Mouse (Mus musculus): ENCODE data around the gene Cd302. TPM values are rescaled to one million over a fixed set of nuclear protein-coding genes. Genes with fewer than 3 reads are reported as not detected.
A peak's percentile ranks its signal among the peaks of the same experiment; 100 is the strongest.

Gene Cd302
- polyA plus RNA-seq, 1 experiment from 2014 or later, result 38.1 TPM

DNA sequence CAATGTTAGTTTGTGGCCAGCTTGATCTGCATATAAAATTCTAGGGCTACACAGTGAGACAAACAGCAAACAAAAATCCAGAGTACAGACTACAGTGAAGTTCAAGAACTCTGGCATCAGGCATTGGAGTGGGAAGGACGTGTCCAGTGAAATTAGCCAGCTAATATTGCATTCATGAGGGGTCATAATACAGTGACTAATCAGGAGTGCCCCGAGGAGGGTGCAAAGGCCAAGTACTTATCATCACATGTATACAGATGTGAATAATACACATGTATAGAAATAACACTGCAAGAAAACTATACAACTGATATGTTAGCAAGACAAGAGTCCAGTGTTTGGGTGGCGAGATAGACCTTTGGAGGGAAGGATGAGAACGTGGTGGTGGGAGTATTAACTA, 31.5 kb downstream of the Cd302 start:
- WGBS, result 90% methylated on average over 4 of the region's 4 CpGs

GRCm38 (mm10) chr2:60234506-60234905, 49.8 kb downstream of the Cd302 start:
- no peaks in the 10 kb centered on the region for H3K27me3 ChIP-seq
- H3K27ac ChIP-seq, result no peak overlapping the region
- 72% methylated on average over 7 of the region's 7 CpGs for WGBS
- no peak overlapping the region for H3K9ac ChIP-seq
- no peak for ATAC-seq (ENCODE audit: insufficient number of reproducible peaks, low FRiP score, low TSS enrichment, low read depth)
- H3K4me3 ChIP-seq, result no peak overlapping the region
- no peak overlapping the region for H3K4me2 ChIP-seq
- no peaks in the 10 kb centered on the region for H3K4me1 ChIP-seq
- H3K36me3 ChIP-seq, result peaks cover 52% of the 10 kb centered on the region
- no peaks in the 10 kb centered on the region for H3K9me3 ChIP-seq

More for the DNA sequence above, 31.5 kb downstream of the Cd302 start:
- Histone ChIP-seq H3K4me1 (no peaks in the 10 kb centered on the region), H3K27ac (no peak overlapping the region), H3K4me2 (no peak overlapping the region), H3K9me3 (no peaks in the 10 kb centered on the region), H3K4me3 (no peak overlapping the region), H3K27me3 (no peaks in the 10 kb centered on the region), H3K9ac (no peak overlapping the region), H3K36me3 (peaks cover 28% of the 10 kb centered on the region)
- no peak for ATAC-seq (ENCODE audit: insufficient number of reproducible peaks, low FRiP score, low TSS enrichment, low read depth)

DNA sequence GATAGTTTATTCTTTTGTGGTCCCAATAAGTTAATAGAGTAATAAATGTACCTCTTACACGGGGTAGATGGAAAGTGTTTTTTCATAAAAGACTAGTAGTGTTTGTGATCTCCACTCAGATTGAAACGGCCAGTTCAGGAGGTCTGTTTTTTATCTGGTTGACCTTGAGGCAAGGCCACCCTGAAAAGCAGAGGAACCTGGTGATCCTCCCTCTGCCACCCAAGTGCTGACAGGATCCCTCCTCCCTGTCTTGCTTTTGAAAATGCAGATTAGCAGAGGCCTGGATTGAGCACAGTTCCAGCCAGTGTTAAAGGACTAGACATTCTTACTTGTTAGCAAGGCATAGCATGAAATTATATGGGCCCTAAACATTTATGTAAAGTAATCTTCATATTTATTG, 51.1 kb downstream of the Cd302 start:
- Histone ChIP-seq H3K36me3 (peaks cover 47% of the 10 kb centered on the region), H3K4me1 (no peaks in the 10 kb centered on the region), H3K4me2 (no peak overlapping the region), H3K9ac (no peak overlapping the region), H3K27me3 (no peaks in the 10 kb centered on the region), H3K27ac (no peak overlapping the region), H3K9me3 (no peaks in the 10 kb centered on the region), H3K4me3 (no peak overlapping the region)
- 52% methylated on average over 2 of the region's 2 CpGs for WGBS
- ATAC-seq (ENCODE audit: insufficient number of reproducible peaks, low FRiP score, low TSS enrichment, low read depth), result no peak

DNA sequence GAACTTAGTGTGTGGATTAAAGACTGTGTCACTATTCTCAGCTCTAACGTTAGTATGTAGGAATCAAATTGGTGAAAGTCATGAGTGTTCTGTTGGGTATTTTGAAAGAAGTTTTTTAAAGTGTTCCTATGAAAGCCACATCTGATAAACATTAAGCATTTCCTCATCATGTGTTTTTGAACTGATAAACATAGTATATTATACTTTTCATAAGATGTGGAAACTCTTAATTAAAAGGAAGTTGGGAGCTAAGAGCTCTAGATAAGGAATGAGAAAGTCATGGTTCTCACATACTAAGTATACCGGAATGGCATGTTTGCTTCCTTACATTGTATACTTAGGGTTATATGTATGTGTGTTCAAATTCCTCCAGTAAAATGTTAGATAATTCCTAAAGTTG, 53.9 kb downstream of the Cd302 start:
- H3K9me3 ChIP-seq, result no peaks in the 10 kb centered on the region
- H3K4me1 ChIP-seq, result no peaks in the 10 kb centered on the region
- peaks cover 32% of the 10 kb centered on the region for H3K36me3 ChIP-seq
- H3K4me3 ChIP-seq, result no peak overlapping the region
- no peak overlapping the region for H3K4me2 ChIP-seq
- WGBS, result 85% methylated on average over 2 of the region's 2 CpGs
- H3K9ac ChIP-seq, result no peak overlapping the region
- H3K27me3 ChIP-seq, result no peaks in the 10 kb centered on the region
- no peak for ATAC-seq (ENCODE audit: insufficient number of reproducible peaks, low FRiP score, low TSS enrichment, low read depth)
- H3K27ac ChIP-seq, result no peak overlapping the region

DNA sequence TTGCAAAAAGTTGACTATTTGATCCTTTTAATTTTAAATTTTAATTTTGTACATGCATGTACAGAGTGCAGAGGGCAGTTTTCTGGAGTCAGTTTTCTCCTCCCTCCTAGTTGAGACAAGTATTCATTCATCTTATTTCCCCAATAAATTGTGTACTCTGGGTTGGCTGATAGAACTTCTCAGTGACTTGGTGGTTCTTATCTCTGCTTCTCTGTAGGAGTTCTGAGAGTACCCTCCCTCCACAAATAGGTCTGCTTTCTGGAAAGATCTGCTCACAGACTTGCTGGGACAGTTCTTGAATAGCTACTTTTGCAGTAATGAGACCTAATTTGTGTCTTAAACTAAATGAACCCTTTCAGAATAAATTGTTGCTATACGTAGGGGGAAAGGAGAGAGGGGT, 55.8 kb downstream of the Cd302 start:
- no peak overlapping the region for H3K4me2 ChIP-seq
- ATAC-seq (ENCODE audit: insufficient number of reproducible peaks, low FRiP score, low TSS enrichment, low read depth), result no peak
- peaks cover 22% of the 10 kb centered on the region for H3K36me3 ChIP-seq
- 80% methylated on average over 1 of the region's 1 CpGs for WGBS
- H3K27me3 ChIP-seq, result no peaks in the 10 kb centered on the region
- no peak overlapping the region for H3K9ac ChIP-seq
- no peak overlapping the region for H3K4me3 ChIP-seq
- no peaks in the 10 kb centered on the region for H3K4me1 ChIP-seq
- H3K9me3 ChIP-seq, result no peaks in the 10 kb centered on the region
- no peak overlapping the region for H3K27ac ChIP-seq

DNA sequence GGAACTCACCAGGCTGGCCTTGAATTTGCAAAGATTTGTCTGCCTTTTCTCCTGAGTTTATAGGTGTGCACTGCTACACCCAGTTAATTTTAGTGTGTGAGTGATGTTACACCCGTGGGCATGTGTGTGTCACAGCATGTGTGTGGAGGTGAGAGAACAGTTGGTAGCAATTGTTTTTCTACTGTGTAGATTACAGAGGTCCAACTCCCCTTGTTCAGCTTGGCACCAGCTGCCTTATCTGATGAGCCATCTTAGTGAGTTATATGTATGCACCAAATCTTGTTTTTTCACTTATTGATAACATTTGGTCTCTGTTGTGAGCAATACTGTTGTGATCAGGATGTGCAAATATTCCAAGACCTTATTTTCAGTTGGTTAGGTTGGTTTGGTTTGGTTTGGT, 60.8 kb downstream of the Cd302 start:
- Histone ChIP-seq H3K36me3 (no peaks in the 10 kb centered on the region), H3K9me3 (no peaks in the 10 kb centered on the region), H3K4me2 (no peak overlapping the region), H3K9ac (no peak overlapping the region), H3K4me1 (no peaks in the 10 kb centered on the region), H3K27me3 (no peaks in the 10 kb centered on the region), H3K4me3 (no peak overlapping the region), H3K27ac (no peak overlapping the region)
- 73% methylated on average over 1 of the region's 1 CpGs for WGBS
- no peak for ATAC-seq (ENCODE audit: insufficient number of reproducible peaks, low FRiP score, low TSS enrichment, low read depth)

DNA sequence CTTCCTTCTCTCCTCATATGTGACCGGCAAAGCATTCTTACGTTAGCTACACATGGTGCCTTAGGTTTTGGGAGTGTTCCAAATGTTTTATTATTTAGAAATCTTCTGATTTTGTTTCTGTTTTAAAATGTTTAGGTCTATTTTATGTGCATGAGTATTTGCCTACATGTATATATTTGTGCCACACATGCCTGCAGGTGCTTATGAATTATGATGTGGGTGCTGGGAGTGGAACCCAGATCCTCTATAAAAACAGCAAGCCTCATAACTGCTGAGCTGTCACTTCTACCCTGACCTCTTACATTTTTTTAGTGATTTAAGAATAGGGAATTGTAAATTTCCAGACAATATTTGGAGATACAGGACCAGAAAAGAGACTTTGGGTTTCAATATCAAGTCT, 62.3 kb downstream of the Cd302 start:
- Histone ChIP-seq H3K36me3 (no peaks in the 10 kb centered on the region), H3K9ac (no peak overlapping the region), H3K4me3 (no peak overlapping the region), H3K27me3 (no peaks in the 10 kb centered on the region), H3K4me1 (peaks cover 5% of the 10 kb centered on the region), H3K9me3 (no peaks in the 10 kb centered on the region), H3K4me2 (no peak overlapping the region), H3K27ac (no peak overlapping the region)
- no peak for ATAC-seq (ENCODE audit: insufficient number of reproducible peaks, low FRiP score, low TSS enrichment, low read depth)
- 51% methylated on average over 2 of the region's 2 CpGs for WGBS

DNA sequence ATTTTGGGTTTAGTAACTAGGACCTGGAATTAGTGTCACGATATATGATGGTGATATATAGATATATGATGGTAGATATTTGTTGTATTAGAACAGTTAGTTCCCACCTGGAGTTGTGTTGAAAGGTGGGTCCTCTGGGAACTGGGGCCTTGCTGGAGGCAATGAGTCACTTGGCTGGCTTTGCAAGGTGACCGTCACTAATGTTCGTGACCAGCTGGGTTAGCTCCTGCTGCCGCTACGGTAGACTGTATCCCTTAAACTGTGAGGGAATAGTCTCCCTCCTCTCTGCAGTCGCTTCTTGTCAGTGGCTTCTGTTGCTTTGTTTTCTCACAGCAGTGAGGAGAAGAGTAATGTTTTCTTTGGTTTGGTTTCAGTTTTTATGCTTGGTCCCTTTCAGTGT, 63.1 kb downstream of the Cd302 start:
- ATAC-seq (ENCODE audit: insufficient number of reproducible peaks, low FRiP score, low TSS enrichment, low read depth), result no peak
- H3K9me3 ChIP-seq, result no peaks in the 10 kb centered on the region

GRCm38 (mm10) chr2:60217620-60218019, 66.7 kb downstream of the Cd302 start:
- peaks cover 18% of the 10 kb centered on the region for H3K4me1 ChIP-seq
- H3K4me2 ChIP-seq, result no peak overlapping the region
- H3K27me3 ChIP-seq, result no peaks in the 10 kb centered on the region
- no peaks in the 10 kb centered on the region for H3K36me3 ChIP-seq
- H3K27ac ChIP-seq, result 0 out of 2 replicates have a peak overlapping the region, but pooled peaks have one; percentile 22
- no peak overlapping the region for H3K4me3 ChIP-seq
- no peak for ATAC-seq (ENCODE audit: insufficient number of reproducible peaks, low FRiP score, low TSS enrichment, low read depth)
- no peaks in the 10 kb centered on the region for H3K9me3 ChIP-seq
- H3K9ac ChIP-seq, result no peak overlapping the region
- WGBS, result 81% methylated on average over 6 of the region's 6 CpGs

More for the DNA sequence above, 63.1 kb downstream of the Cd302 start:
- H3K4me1 ChIP-seq, result peaks cover 9% of the 10 kb centered on the region
- no peaks in the 10 kb centered on the region for H3K36me3 ChIP-seq
- H3K27me3 ChIP-seq, result no peaks in the 10 kb centered on the region
- 69% methylated on average over 6 of the region's 6 CpGs for WGBS
- H3K4me2 ChIP-seq, result no peak overlapping the region
- H3K9ac ChIP-seq, result no peak overlapping the region
- H3K4me3 ChIP-seq, result no peak overlapping the region
- H3K27ac ChIP-seq, result no peak overlapping the region

- H3K36me3 ChIP-seq, result no peaks in the 10 kb centered on the region
- H3K27ac ChIP-seq, result no peak overlapping the region
- no peak overlapping the region for H3K9ac ChIP-seq
- no peaks in the 10 kb centered on the region for H3K9me3 ChIP-seq
- ATAC-seq (ENCODE audit: insufficient number of reproducible peaks, low FRiP score, low TSS enrichment, low read depth), result no peak
- no peak overlapping the region for H3K4me2 ChIP-seq
- 79% methylated on average over 4 of the region's 4 CpGs for WGBS
- H3K27me3 ChIP-seq, result no peaks in the 10 kb centered on the region
- H3K4me3 ChIP-seq, result no peak overlapping the region
- peaks cover 21% of the 10 kb centered on the region for H3K4me1 ChIP-seq
Observed at GRCm38 (mm10) chr2:60216547-60217153, 67.6 kb downstream of the Cd302 start.

GRCm38 (mm10) chr2:60214683-60215082, 69.6 kb downstream of the Cd302 start:
- no peak overlapping the region for H3K27ac ChIP-seq
- ATAC-seq (ENCODE audit: insufficient number of reproducible peaks, low FRiP score, low TSS enrichment, low read depth), result no peak
- H3K4me3 ChIP-seq, result no peak overlapping the region
- no peaks in the 10 kb centered on the region for H3K36me3 ChIP-seq
- no peak overlapping the region for H3K4me2 ChIP-seq
- H3K9me3 ChIP-seq, result no peaks in the 10 kb centered on the region
- WGBS, result 90% methylated on average over 2 of the region's 2 CpGs
- peaks cover 30% of the 10 kb centered on the region for H3K4me1 ChIP-seq
- H3K27me3 ChIP-seq, result no peaks in the 10 kb centered on the region
- H3K9ac ChIP-seq, result no peak overlapping the region

DNA sequence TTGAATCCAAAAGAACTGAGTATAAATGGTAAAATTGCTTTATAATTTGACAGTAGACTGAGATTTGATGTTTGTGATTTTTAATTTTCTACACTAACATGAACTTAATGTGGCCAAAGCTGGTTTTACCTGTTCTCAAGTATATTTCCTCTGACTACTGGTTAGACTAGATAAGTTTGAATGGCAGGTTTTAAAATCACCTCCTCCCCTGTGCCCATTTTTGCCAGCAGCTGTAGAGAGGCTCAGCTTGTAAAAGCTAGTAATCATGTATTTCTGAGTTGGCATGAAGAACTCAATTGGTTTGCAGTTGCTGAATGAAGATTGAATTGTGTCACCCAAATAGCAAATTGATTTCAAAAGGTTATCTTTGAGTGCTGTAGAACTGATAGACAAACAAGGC, 71.8 kb downstream of the Cd302 start:
- Histone ChIP-seq H3K36me3 (no peaks in the 10 kb centered on the region), H3K27me3 (no peaks in the 10 kb centered on the region), H3K4me1 (peaks cover 34% of the 10 kb centered on the region), H3K4me3 (no peak overlapping the region), H3K9ac (no peak overlapping the region), H3K9me3 (no peaks in the 10 kb centered on the region), H3K4me2 (no peak overlapping the region), H3K27ac (no peak overlapping the region)
- ATAC-seq (ENCODE audit: insufficient number of reproducible peaks, low FRiP score, low TSS enrichment, low read depth), result no peak

GRCm38 (mm10) chr2:60210821-60211220, 73.5 kb downstream of the Cd302 start:
- H3K4me3 ChIP-seq, result peak overlapping the region; percentile 84
- ATAC-seq (ENCODE audit: insufficient number of reproducible peaks, low FRiP score, low TSS enrichment, low read depth), result no peak
- peak overlapping the region; percentile 51 for H3K4me2 ChIP-seq
- H3K27ac ChIP-seq, result peak overlapping the region; percentile 8
- no peaks in the 10 kb centered on the region for H3K27me3 ChIP-seq
- peaks cover 5% of the 10 kb centered on the region for H3K36me3 ChIP-seq
- peaks cover 24% of the 10 kb centered on the region for H3K4me1 ChIP-seq
- H3K9me3 ChIP-seq, result no peaks in the 10 kb centered on the region
- WGBS, result 6% methylated on average over 5 of the region's 5 CpGs
- peak overlapping the region; percentile 89 for H3K9ac ChIP-seq
